Mouse (Mus musculus): ENCODE results near the gene Idh1. TPM values are rescaled to one million over a fixed set of nuclear protein-coding genes. Genes with fewer than 3 reads are reported as not detected.

Idh1 gene
- total and polyA plus RNA-seq, 3 experiments = 19.3 to 26.7 TPM; not detected in 1

DNA sequence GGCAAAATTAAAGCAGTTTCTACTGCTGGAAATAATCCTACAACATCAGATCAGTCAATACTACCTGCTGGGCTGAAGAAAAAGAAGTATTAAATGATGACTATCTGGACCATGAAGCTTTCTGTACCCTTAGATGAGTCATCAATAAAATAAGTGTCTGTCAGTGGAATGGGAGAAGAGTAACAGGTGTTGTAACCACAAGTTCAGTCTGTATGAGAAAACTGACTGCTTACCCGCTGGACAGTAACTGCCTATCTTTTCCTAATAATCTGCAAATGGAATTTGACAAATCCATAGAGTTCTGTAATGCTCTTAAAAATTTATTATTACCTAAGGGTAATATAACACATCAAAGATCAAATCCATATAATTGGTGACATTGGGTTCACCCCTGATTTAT, 31.7 kb upstream of the Idh1 start:
- H3K4me1 ChIP-seq (ENCODE audit: control insufficient read depth in 1 of 2, insufficient read depth in 2 of 2, low read length in 2 of 2) = no peaks in the 10 kb centered on the region
- H3K27me3 ChIP-seq (ENCODE audit: control insufficient read depth in 1 of 2, insufficient read depth in 2 of 2, low read length in 2 of 2) = no peaks in the 10 kb centered on the region
- DNase-seq (ENCODE audit: low read depth, low spot score) = no peak
- no peak overlapping the region for H3K27ac ChIP-seq (ENCODE audit: control insufficient read depth, low read depth, low read length)
- H3K36me3 ChIP-seq (ENCODE audit: control insufficient read depth in 1 of 2, insufficient read depth in 2 of 2, low read length in 2 of 2) = peaks cover 0 to 14% of the 10 kb centered on the region in 2 experiments; a peak in 2 of 4 replicates
- no peak for TF ChIP-seq POLR2AphosphoS2 (IDR thresholded peaks at IDR 0.05; ENCODE audit: low read length)
- TF ChIP-seq HCFC1 (IDR thresholded peaks at IDR 0.05; ENCODE audit: low read depth, low read length) = no peak
- H3K9me3 ChIP-seq (replicated peaks; ENCODE audit: insufficient read depth, low read length) = no peaks in the 10 kb centered on the region
- no peaks in the 10 kb centered on the region for H3K79me2 ChIP-seq (ENCODE audit: control insufficient read depth, insufficient read depth, low read length, poor library complexity)
- no peak overlapping the region for H3K9ac ChIP-seq (ENCODE audit: control insufficient read depth, low read depth, low read length, poor library complexity, severe bottlenecking)
- no peak overlapping the region for H3K4me3 ChIP-seq (ENCODE audit: control insufficient read depth in 1 of 2, insufficient read depth in 1 of 2, low read depth in 2 of 2, low read length in 2 of 2)

DNA sequence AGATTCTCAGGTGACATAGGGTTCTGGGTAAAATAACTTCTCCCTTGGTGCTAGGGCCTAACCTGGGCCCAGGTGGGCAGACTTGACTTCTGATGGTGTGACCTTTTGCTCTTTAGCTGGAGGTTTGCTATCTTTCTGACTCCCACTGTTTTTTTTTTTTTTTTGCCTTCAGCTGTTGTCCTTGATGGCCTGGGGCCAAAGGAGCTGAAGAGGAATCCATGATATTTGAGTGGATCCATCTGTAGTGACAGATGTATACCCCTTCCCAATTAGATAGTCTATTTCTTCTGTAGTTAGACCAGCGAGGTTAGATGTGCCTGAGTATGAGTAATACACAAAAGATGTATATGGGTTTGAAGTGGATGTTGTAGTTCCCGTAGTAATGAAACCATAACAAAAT, 31.3 kb upstream of the Idh1 start:
- Histone ChIP-seq H3K4me3 (ENCODE audit: control insufficient read depth in 1 of 2, insufficient read depth in 1 of 2, low read depth in 2 of 2, low read length in 2 of 2) (no peak overlapping the region), H3K27ac (ENCODE audit: control insufficient read depth, low read depth, low read length) (no peak overlapping the region), H3K36me3 (ENCODE audit: control insufficient read depth in 1 of 2, insufficient read depth in 2 of 2, low read length in 2 of 2) (peaks cover 0 to 10% of the 10 kb centered on the region in 2 experiments; a peak in 2 of 4 replicates), H3K4me1 (ENCODE audit: control insufficient read depth in 1 of 2, insufficient read depth in 2 of 2, low read length in 2 of 2) (no peaks in the 10 kb centered on the region), H3K9ac (ENCODE audit: control insufficient read depth, low read depth, low read length, poor library complexity, severe bottlenecking) (no peak overlapping the region), H3K27me3 (ENCODE audit: control insufficient read depth in 1 of 2, insufficient read depth in 2 of 2, low read length in 2 of 2) (no peaks in the 10 kb centered on the region), H3K79me2 (ENCODE audit: control insufficient read depth, insufficient read depth, low read length, poor library complexity) (no peaks in the 10 kb centered on the region), H3K9me3 (replicated peaks; ENCODE audit: insufficient read depth, low read length) (no peaks in the 10 kb centered on the region)
- DNase-seq (ENCODE audit: low read depth, low spot score) = no peak
- TF ChIP-seq TCF12 (IDR thresholded peaks at IDR 0.05; ENCODE audit: low read depth, low read length) (no peak), ZNF384 (IDR thresholded peaks at IDR 0.05; ENCODE audit: low read depth, low read length) (no peak), MXI1 (IDR thresholded peaks at IDR 0.05; ENCODE audit: low read depth, low read length) (no peak), UBTF (IDR thresholded peaks at IDR 0.05; ENCODE audit: borderline replicate concordance, insufficient read depth, low read depth, low read length) (no peak), HCFC1 (IDR thresholded peaks at IDR 0.05; ENCODE audit: low read depth, low read length) (no peak), POLR2AphosphoS5 (IDR thresholded peaks at IDR 0.05; ENCODE audit: borderline replicate concordance, low read depth, low read length) (no peak), SMC3 (IDR thresholded peaks at IDR 0.05; ENCODE audit: low read depth, low read length) (no peak), MEF2A (IDR thresholded peaks at IDR 0.05; ENCODE audit: extremely low read depth, insufficient replicate concordance, low read depth, low read length, poor library complexity, severe bottlenecking) (no peak)

DNA sequence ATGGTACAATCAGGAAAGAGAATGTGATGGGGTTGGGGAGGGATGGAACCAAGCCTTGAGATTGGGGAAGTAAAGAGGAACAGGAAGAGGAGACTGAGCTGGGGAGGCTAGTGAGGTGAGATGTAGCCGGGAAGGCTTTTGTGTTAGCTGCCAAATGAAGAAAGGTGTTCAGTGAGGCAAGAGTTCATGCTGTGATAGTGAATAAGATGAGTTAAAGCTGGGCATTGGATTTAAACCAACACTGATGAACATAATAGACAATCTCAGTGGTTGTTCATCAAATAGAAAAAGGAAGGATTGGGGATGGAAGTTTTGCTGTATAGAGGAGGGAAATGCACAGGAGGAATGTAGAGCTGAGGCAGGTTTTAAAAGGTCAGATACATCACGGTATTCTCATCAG, 26.9 kb upstream of the Idh1 start:
- DNase-seq (ENCODE audit: low read depth, low spot score) = peak; percentile 40
- no peak overlapping the region for H3K9ac ChIP-seq (ENCODE audit: control insufficient read depth, low read depth, low read length, poor library complexity, severe bottlenecking)
- no peaks in the 10 kb centered on the region for H3K4me1 ChIP-seq (ENCODE audit: control insufficient read depth in 1 of 2, insufficient read depth in 2 of 2, low read length in 2 of 2)
- peaks cover 0 to 2% of the 10 kb centered on the region in 2 experiments; a peak in 2 of 4 replicates for H3K36me3 ChIP-seq (ENCODE audit: control insufficient read depth in 1 of 2, insufficient read depth in 2 of 2, low read length in 2 of 2)
- H3K4me3 ChIP-seq (ENCODE audit: control insufficient read depth in 1 of 2, insufficient read depth in 1 of 2, low read depth in 2 of 2, low read length in 2 of 2) = no peak overlapping the region
- no peaks in the 10 kb centered on the region for H3K9me3 ChIP-seq (replicated peaks; ENCODE audit: insufficient read depth, low read length)
- H3K27ac ChIP-seq (ENCODE audit: control insufficient read depth, low read depth, low read length) = no peak overlapping the region
- TF ChIP-seq TAL1 (IDR thresholded peaks at IDR 0.05; ENCODE audit: low read length) (no peak), MAZ (IDR thresholded peaks at IDR 0.05; ENCODE audit: low read depth, low read length) (no peak), NELFE (IDR thresholded peaks at IDR 0.05; ENCODE audit: low read depth, low read length) (no peak), TBP (IDR thresholded peaks at IDR 0.05; ENCODE audit: low read depth, low read length) (0 out of 2 replicates have a peak, but pooled peaks have one; percentile 37), TCF12 (IDR thresholded peaks at IDR 0.05; ENCODE audit: low read depth, low read length) (no peak), POLR2AphosphoS2 (IDR thresholded peaks at IDR 0.05; ENCODE audit: low read length) (no peak), MAFK (IDR thresholded peaks at IDR 0.05; ENCODE audit: borderline replicate concordance, low read depth, low read length) (no peak), POLR2AphosphoS5 (IDR thresholded peaks at IDR 0.05; ENCODE audit: borderline replicate concordance, low read depth, low read length) (no peak), BHLHE40 (IDR thresholded peaks at IDR 0.05; ENCODE audit: borderline replicate concordance, low read depth, low read length) (no peak)
- no peaks in the 10 kb centered on the region for H3K79me2 ChIP-seq (ENCODE audit: control insufficient read depth, insufficient read depth, low read length, poor library complexity)
- no peaks in the 10 kb centered on the region for H3K27me3 ChIP-seq (ENCODE audit: control insufficient read depth in 1 of 2, insufficient read depth in 2 of 2, low read length in 2 of 2)
